Mouse (Mus musculus) E14TG2a.4 (cell line): ENCODE results near the gene Daxx.
A peak's percentile ranks its signal among the peaks of the same experiment; 100 is the strongest.

ENCODE experiments used
- H3K27me3 ChIP-seq: 2 replicates; pipeline ENCODE4 v1.6.1; 2014; ENCODE audit warnings: low read length, control low read depth; ENCODE audit not compliant: insufficient read depth
- H3K36me3 ChIP-seq: 2 replicates; pipeline ENCODE4 v1.6.1; 2014; ENCODE audit warnings: low read length, control low read depth; ENCODE audit not compliant: insufficient read depth
- H3K4me1 ChIP-seq: replicated peaks from 2 replicates; pipeline ENCODE4 v1.6.1; 2014; ENCODE audit warnings: low read depth, low read length, control low read depth
- H3K4me3 ChIP-seq: replicated peaks from 2 replicates; pipeline ENCODE4 v1.5.1; 2014; ENCODE audit warnings: mild to moderate bottlenecking, low read length
- H3K9me3 ChIP-seq: 2 replicates; pipeline ENCODE4 v1.6.1; 2014; ENCODE audit warnings: low read length, control low read depth
- CTCF ChIP-seq: conservative IDR thresholded peaks from 2 replicates; pipeline ENCODE4 v1.5.1; 2014; ENCODE audit warnings: low read length
- NANOG ChIP-seq: IDR thresholded peaks from 2 replicates; pipeline ENCODE4 v1.6.1; 2014; ENCODE audit warnings: borderline replicate concordance, low read length, mixed read lengths
- POU5F1 ChIP-seq: IDR thresholded peaks from 2 replicates; pipeline ENCODE4 v1.6.1; 2014; ENCODE audit warnings: low read length, borderline replicate concordance

The Daxx gene

DNA sequence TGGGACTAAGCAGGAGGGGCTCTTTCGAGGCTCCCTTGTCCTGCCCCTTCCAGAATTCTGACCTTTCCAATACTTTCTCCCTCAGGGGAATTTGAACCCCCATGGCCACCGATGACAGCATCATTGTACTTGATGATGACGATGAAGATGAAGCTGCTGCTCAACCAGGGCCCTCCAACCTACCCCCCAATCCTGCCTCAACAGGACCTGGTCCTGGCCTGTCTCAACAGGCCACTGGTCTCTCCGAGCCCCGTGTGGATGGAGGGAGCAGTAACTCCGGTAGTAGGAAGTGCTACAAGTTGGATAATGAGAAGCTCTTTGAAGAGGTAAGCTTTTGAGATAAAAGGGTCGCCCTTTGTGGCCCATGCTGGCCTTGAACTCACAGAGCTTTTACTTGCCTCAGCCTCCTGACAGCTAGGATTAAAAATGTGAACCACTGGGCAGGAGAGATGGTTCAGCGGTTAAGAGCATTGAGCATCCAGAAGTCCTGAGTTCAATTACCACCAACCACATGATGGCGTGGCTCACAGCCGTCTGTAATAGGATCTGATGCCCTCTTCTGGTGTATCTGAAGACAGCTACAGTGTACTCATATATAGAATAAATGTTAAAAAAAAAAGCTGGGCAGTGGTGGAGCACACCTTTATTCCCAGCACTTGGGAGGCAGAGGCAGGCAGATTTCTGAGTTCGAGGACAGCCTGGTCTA, 1.3 kb downstream of the Daxx start:
- peak overlapping the region; percentile 98 for H3K4me3 ChIP-seq
- peaks cover 70% of the 10 kb centered on the region for H3K4me1 ChIP-seq
- H3K27me3 ChIP-seq = no peaks in the 10 kb centered on the region
- H3K36me3 ChIP-seq = peaks cover 56% of the 10 kb centered on the region
- TF ChIP-seq CTCF (no peak), NANOG (no peak), POU5F1 (no peak)
- no peaks in the 10 kb centered on the region for H3K9me3 ChIP-seq

DNA sequence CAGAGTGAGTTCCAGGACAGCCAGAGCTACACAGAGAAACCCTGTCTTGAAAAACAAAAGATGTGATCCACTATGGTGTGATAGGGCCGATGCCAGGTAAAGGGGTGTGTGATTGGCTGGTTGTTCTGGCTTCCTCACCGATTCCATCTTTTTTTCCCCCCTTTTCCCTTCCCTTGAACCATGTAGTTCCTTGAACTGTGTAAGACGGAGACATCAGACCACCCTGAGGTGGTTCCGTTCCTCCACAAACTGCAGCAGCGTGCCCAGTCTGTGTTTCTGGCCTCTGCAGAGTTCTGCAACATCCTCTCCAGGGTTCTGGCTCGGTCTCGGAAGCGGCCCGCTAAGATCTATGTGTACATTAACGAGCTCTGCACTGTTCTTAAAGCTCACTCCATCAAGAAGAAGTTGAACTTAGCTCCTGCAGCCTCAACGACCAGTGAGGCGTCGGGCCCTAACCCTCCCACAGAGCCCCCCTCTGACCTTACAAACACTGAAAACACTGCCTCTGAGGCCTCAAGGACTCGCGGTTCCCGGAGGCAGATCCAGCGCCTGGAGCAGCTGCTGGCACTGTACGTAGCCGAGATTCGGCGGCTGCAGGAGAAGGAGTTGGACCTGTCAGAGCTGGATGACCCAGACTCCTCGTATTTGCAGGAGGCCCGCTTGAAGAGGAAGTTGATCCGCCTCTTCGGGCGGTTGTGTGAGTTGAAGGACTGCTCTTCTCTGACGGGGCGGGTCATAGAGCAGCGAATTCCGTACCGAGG, 2.0 kb downstream of the Daxx start:
- Histone ChIP-seq H3K27me3 (no peaks in the 10 kb centered on the region), H3K36me3 (peaks cover 56% of the 10 kb centered on the region), H3K4me3 (peak overlapping the region; percentile 98), H3K9me3 (no peaks in the 10 kb centered on the region), H3K4me1 (peaks cover 69% of the 10 kb centered on the region)
- TF ChIP-seq POU5F1 = no peak
- no peak for TF ChIP-seq CTCF
- no peak for TF ChIP-seq NANOG

DNA sequence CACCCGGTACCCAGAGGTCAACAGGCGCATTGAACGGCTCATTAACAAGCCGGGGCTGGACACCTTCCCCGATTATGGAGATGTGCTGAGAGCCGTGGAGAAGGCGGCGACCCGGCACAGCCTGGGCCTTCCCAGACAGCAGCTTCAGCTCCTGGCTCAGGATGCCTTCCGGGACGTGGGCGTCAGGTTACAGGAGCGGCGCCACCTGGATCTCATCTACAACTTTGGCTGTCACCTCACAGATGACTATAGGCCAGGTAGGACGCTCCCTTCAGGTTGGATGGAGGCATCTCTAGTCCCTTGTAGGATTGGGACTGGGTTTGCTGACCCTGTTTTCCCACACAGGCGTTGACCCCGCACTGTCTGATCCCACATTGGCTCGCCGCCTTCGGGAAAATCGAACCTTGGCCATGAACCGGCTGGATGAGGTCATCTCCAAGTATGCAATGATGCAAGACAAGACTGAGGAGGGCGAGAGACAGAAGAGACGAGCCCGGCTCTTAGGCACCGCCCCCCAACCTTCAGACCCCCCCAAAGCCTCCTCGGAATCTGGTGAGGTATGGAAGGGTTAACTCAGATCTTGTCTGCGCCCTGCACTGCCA, 2.7 kb downstream of the Daxx start:
- Histone ChIP-seq H3K4me3 (peak overlapping the region; percentile 98), H3K9me3 (no peaks in the 10 kb centered on the region), H3K4me1 (peaks cover 69% of the 10 kb centered on the region), H3K27me3 (no peaks in the 10 kb centered on the region), H3K36me3 (peaks cover 54% of the 10 kb centered on the region)
- no peak for TF ChIP-seq NANOG

DNA sequence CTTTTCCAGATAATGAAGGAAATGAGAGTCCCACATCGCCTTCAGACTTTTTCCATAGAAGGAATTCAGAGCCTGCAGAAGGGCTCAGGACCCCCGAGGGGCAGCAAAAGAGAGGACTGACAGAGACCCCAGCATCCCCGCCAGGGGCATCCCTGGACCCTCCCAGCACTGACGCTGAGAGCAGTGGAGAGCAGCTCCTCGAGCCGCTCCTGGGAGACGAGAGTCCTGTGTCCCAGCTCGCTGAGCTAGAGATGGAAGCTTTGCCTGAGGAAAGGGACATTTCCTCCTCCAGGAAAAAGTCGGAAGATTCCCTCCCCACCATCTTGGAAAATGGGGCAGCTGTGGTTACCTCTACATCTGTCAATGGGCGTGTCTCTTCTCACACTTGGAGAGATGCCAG, 4.0 kb downstream of the Daxx start:
- TF ChIP-seq POU5F1 = no peak
- no peak for TF ChIP-seq CTCF
- TF ChIP-seq NANOG = no peak
- peak overlapping the region; percentile 80 for H3K4me3 ChIP-seq
- peaks cover 71% of the 10 kb centered on the region for H3K4me1 ChIP-seq
- no peaks in the 10 kb centered on the region for H3K27me3 ChIP-seq
- no peaks in the 10 kb centered on the region for H3K9me3 ChIP-seq
- peaks cover 67% of the 10 kb centered on the region for H3K36me3 ChIP-seq

DNA sequence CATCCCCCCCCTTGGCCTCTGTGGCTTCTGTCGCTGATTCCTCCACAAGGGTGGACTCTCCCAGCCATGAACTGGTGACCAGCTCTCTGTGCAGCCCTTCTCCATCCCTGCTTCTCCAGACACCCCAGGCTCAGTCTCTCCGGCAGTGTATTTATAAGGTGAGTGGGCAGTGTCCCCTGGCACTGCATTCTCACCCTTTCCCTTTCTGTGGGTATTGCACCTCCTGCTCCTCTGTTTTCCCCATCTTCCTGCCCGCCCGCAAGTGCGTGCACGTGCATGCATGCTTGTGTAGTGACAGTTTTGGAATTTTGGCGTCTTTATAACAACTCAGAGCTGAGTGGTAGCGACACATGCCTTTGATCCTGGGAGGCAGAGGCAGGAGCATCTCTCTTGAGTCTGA, 4.7 kb downstream of the Daxx start:
- no peaks in the 10 kb centered on the region for H3K9me3 ChIP-seq
- H3K4me1 ChIP-seq = peaks cover 77% of the 10 kb centered on the region
- H3K36me3 ChIP-seq = peaks cover 71% of the 10 kb centered on the region
- peak overlapping the region; percentile 80 for H3K4me3 ChIP-seq
- TF ChIP-seq NANOG = no peak
- no peak for TF ChIP-seq POU5F1
- no peak for TF ChIP-seq CTCF
- no peaks in the 10 kb centered on the region for H3K27me3 ChIP-seq

DNA sequence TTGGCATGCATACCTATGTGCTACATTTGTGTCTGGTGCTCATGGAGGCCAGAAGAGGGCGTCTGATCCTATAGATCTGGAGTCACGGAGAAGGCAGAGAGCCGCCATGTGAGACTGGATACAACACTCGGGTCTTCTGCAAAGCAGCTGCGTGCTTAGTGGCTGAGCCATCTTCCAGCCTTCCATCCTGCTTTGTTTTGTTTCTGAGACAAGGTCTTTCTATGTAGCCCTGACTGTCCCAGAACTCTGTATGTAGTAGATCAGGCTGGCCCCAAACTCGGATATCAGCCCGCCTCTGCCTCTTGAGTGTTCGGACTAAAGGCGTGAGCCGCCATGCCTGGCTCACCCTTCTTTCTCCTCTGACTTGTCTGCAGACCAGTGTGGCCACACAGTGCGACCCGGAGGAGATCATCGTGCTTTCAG, 5.8 kb downstream of the Daxx start:
- Histone ChIP-seq H3K27me3 (no peaks in the 10 kb centered on the region), H3K4me1 (peaks cover 87% of the 10 kb centered on the region), H3K4me3 (peak overlapping the region; percentile 80), H3K9me3 (no peaks in the 10 kb centered on the region), H3K36me3 (peaks cover 71% of the 10 kb centered on the region)
- TF ChIP-seq NANOG = no peak
- peak; percentile 36 for TF ChIP-seq CTCF
- TF ChIP-seq POU5F1 = no peak

DNA sequence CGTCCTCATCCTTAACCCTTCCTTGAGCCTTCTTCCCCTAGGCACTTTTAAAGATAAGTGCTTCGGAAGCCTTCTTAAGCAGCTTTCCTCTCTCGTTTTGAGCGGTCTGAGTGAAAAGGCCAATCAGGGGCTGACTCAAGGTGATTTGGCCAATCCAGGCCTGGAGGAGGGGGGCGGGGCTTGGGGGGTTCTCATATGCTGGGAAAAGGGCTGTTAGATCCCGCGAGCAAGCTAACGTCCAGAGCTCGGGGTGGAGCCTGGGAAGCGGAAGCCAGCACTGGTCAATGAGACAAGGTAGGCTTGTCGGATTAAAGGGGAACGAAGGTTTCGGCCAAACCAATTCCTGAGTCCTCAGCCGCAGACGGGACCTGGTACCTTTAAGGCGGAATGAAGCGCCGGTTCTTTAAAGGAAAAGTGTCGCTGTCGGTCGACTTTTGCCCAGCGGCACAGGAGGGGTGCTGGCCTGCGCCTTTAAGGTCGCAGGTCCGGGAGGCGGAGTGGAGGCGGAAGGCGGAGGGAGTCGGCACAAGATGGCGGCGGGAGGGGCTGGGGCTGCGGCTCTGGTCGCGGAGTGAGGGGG, 6.5 kb downstream of the Daxx start, which contains the start of the genes Tapbp and Zbtb22:
TSS of gene Tapbp (plus strand) at position 229 of the 580 bp plus-strand sequence.
TSS of gene Zbtb22 (plus strand) at position 234 of the 580 bp plus-strand sequence.
- Histone ChIP-seq H3K27me3 (no peaks in the 10 kb centered on the region), H3K36me3 (peaks cover 65% of the 10 kb centered on the region), H3K9me3 (no peaks in the 10 kb centered on the region), H3K4me1 (peaks cover 87% of the 10 kb centered on the region), H3K4me3 (peak within 1 kb of the TSS; percentile 80)
- peak; percentile 40; the same call in 1 of the 2 replicates for TF ChIP-seq NANOG
- no peak for TF ChIP-seq POU5F1

DNA sequence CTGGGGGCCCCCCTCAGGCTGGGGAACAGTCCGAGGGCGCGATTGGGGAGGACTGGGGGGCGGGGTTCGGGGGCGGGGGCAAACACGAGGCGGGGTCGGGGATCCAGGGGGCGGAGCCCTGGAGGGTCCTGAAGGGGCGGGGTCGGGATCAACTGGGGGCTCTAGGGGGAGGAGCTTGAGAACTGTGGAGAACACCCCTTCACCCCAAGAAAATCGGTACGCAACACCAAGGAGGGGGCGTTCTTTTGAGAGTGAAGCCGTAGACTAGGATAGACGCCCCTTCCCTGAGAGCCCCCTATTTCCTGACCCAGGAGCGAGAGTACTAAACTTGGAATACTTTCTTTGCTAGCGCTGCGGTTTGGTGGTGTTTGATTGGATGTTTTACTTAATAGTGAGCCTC, 7.1 kb downstream of the Daxx start:
- Histone ChIP-seq H3K27me3 (no peaks in the 10 kb centered on the region), H3K36me3 (peaks cover 62% of the 10 kb centered on the region), H3K4me3 (peak overlapping the region; percentile 80), H3K4me1 (peaks cover 87% of the 10 kb centered on the region), H3K9me3 (no peaks in the 10 kb centered on the region)
- TF ChIP-seq NANOG (no peak), CTCF (no peak), POU5F1 (no peak)
